Mouse (Mus musculus) testis, adult 2 months (tissue): ENCODE results near the gene Rac3. TPM values are rescaled to one million over a fixed set of nuclear protein-coding genes. Genes with fewer than 3 reads are reported as not detected.

Experiments used
- H3K27ac ChIP-seq: fragments of 200-500 bp; 2 replicates; pipeline ENCODE4 v1.5.1; 2012; ENCODE audit warnings: low read depth, low read length; ENCODE audit not compliant: control insufficient read depth, insufficient read depth
- H3K27me3 ChIP-seq: fragments of 200-500 bp; 2 replicates; pipeline ENCODE4 v1.6.1; 2012; ENCODE audit warnings: mild to moderate bottlenecking, low read length, moderate library complexity; ENCODE audit not compliant: control insufficient read depth, insufficient read depth
- H3K36me3 ChIP-seq: fragments of 200-500 bp; 2 replicates; pipeline ENCODE4 v1.6.1; 2012; ENCODE audit warnings: mild to moderate bottlenecking, low read length; ENCODE audit not compliant: control insufficient read depth, insufficient read depth
- H3K4me1 ChIP-seq: fragments of 200-500 bp; 2 replicates; pipeline ENCODE4 v1.6.1; 2012; ENCODE audit warnings: low read length; ENCODE audit not compliant: control insufficient read depth, insufficient read depth
- H3K4me3 ChIP-seq: fragments of 200-500 bp; 2 replicates; pipeline ENCODE4 v1.5.1; 2012; ENCODE audit warnings: low read depth, mild to moderate bottlenecking, low read length, moderate library complexity, mixed read lengths; ENCODE audit not compliant: control insufficient read depth
- CTCF ChIP-seq: fragments of 200-500 bp; IDR thresholded peaks from 2 replicates; pipeline ENCODE4 v1.5.1; 2012; ENCODE audit warnings: low read depth, mild to moderate bottlenecking, inconsistent platforms, low read length, moderate library complexity; ENCODE audit not compliant: control insufficient read depth, insufficient read depth, insufficient replicate concordance
- POLR2A ChIP-seq: fragments of 200-500 bp; IDR thresholded peaks from 2 replicates; pipeline ENCODE4 v1.6.1; 2012; ENCODE audit warnings: low read depth, mild to moderate bottlenecking, inconsistent platforms, low read length, moderate library complexity; ENCODE audit not compliant: control insufficient read depth
- polyA plus RNA-seq: library from polyadenylated mRNA; depleted of rRNA; stranded (reverse); fragments of >200 nt; gene quantifications from 2 replicates; pipeline ENCODE4 v1.2.3, GENCODE M21; 2012

The Rac3 gene
- polyA plus RNA-seq, 1 experiment: 3.1 TPM

DNA sequence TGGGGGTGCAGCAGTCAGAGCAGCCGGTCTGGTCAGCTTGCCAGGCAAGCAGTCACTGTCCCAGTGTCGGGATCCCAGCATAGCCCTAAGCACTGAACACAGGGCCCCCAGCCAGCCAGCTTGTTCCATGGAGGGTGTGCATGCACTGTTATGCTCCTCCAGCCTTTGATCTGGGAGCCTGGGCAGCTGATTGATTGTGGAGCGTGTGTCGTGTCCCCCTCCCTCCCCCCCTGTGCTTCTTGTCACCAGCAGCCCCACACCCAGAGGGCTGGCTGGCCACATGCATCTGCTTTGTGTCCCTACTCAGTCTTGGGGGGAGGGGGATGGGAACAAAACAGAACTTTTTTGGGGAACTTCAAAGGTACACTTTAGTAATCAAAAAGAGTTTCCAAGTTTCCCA lies 26.1 kb upstream of the Rac3 start:
- H3K27ac ChIP-seq: no peak overlapping the region
- no peak overlapping the region for H3K4me3 ChIP-seq
- no peaks in the 10 kb centered on the region; the same call in none of the 2 replicates for H3K36me3 ChIP-seq
- H3K4me1 ChIP-seq: no peaks in the 10 kb centered on the region
- no peaks in the 10 kb centered on the region for H3K27me3 ChIP-seq
- no peak for TF ChIP-seq CTCF
- TF ChIP-seq POLR2A: no peak

DNA sequence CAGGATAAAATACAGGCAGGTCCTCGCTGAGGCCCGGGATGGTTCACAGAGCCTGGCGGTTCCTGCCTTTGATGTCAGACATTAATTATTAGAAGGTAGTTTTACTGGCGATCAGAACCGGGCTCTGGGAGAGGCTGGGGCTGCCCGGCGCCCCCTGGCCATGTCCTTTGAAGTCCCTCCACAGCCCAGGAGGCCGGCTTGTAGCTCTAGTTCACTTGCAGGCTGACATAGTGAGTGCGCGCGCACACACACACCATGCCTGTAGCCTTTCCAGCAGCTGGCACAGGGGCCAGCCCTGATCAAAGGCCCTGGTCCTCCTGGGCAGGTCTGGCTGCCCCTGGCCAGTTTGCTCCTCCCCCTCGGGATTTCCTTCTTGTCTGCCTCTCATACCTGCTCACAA lies 25.6 kb upstream of the Rac3 start:
- no peak for TF ChIP-seq POLR2A
- no peak for TF ChIP-seq CTCF
- Histone ChIP-seq H3K4me1 (no peaks in the 10 kb centered on the region), H3K27me3 (no peaks in the 10 kb centered on the region), H3K27ac (no peak overlapping the region), H3K4me3 (no peak overlapping the region), H3K36me3 (no peaks in the 10 kb centered on the region; the same call in none of the 2 replicates)

DNA sequence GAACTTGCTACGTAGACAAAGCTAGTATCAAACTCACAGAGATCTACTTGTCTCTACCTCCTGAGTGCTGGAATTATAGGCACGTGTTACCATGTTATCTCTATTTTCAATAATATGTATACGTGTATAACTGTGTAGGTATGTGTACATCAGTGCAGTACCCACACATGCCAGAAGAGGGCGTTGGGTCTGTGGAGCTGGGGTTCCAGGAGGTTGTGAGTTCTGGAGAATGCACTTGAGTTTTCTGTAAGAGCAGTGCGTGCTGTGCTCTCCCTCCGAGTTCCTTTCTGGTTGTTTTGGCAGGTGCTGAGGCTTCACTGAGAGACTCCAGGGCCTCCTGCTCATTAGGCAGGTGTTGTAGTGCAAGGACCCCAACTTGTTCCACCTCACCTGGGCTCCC lies 24.7 kb upstream of the Rac3 start:
- TF ChIP-seq POLR2A (no peak), CTCF (peak; percentile 47; the same call in 1 of the 2 replicates)
- Histone ChIP-seq H3K36me3 (no peaks in the 10 kb centered on the region; the same call in none of the 2 replicates), H3K4me3 (no peak overlapping the region), H3K27me3 (no peaks in the 10 kb centered on the region), H3K4me1 (no peaks in the 10 kb centered on the region), H3K27ac (no peak overlapping the region)

DNA sequence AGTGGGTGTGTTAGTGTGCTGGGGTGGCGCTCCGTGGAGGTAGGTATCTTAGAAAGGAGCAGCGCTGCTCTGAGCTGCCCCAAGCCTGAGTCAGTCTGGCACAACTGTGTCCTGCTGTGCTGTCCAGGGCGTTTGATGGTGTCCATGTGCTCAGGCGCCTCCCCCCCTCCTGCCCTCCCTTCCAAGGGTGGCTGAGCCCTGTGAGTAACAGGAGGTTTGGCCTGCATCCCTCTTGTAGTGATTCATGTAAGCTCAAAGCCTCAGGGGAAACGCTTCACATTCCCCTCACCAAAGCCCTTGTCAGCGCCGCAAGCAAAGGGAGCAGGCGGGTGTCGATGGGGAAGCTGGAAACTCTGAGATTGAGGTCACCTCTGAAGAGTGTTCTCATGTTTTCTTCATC lies 23.5 kb upstream of the Rac3 start:
- no peak overlapping the region for H3K4me3 ChIP-seq
- TF ChIP-seq POLR2A: no peak
- no peak for TF ChIP-seq CTCF
- no peak overlapping the region for H3K27ac ChIP-seq
- no peaks in the 10 kb centered on the region for H3K27me3 ChIP-seq
- no peaks in the 10 kb centered on the region; the same call in none of the 2 replicates for H3K36me3 ChIP-seq
- H3K4me1 ChIP-seq: no peaks in the 10 kb centered on the region

DNA sequence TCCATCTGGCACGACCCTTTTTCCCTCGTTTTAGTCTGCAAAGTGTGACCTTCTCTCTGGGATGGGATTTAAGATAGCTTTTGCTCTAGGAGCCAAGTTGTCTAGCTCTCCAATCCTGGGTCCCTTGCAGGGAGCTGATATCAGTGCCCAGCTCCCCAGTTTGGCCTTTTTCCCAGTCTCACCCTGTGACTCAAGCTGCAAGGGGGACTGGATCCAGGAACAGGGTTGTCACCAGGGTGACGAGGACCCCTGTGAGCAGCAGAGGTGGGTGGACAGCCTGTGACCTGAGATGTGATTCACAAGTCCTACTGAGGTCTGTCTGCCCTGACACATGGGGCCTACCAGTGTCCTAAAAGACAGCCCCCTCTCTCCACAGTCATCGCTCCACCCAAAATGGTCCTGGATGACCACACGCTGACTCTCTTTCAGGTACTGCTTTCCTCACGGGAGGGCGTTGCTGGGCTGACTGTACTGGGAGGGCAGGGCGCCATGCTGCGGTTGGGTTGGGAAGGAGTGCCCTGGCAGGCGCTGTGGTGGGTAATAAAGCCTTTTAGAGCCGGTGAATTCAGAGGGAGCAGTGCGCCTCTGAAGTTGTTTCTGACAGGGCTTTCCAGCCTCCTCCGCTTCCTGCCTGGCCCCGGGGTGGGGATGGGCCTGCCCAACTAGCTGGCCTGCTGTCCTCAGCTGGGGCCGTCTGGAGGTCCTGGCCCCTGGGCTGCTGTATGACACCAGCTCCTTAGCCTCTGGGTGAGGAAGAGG lies 17.4 kb upstream of the Rac3 start:
- H3K27me3 ChIP-seq: no peaks in the 10 kb centered on the region

DNA sequence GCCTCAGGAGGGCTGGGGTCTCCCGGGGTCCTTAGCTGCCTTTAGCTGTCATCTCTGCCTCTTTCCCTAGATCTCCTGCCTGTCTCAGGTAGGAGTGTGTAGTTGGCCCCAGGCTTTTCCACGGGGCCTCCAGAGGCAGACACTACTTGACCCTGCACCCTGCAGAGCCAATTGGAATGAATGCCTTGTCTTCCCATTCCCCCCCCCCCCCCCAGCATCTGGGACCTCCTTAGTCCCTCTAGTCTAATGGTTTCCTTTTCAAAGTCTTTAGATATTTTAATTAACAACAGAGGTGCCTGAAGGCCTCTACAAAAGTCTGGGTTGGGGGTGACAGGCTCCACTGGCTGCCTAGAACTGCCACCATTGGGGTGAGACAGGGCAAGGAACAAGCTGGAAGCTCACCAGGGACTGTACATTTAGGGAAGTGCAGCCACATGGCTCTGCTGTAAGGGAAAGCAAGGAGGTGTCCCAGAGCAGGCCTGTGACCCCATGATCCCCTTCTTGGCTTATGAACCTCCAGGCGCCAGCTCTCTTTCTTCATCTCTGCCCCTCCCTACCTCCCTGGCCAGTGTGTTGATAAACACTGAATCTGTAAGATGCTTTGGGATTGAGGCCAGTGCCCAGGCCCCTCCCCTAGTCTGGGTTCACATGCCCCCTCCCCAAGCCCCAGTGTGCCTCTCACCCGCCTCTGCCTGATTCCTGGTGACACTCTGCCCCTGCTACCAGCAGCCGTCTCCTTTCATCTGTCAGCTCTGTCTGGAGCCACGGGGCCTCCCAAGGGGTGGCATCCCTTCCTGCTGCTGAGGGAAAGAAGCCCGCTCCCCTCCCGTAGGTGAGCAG lies 16.6 kb upstream of the Rac3 start:
- Histone ChIP-seq H3K4me3 (no peak overlapping the region), H3K27ac (no peak overlapping the region), H3K36me3 (no peaks in the 10 kb centered on the region; the same call in 1 of the 2 replicates), H3K4me1 (no peaks in the 10 kb centered on the region), H3K27me3 (no peaks in the 10 kb centered on the region)
- TF ChIP-seq CTCF: no peak
- no peak for TF ChIP-seq POLR2A

More for the DNA sequence above, 17.4 kb upstream of the Rac3 start:
- no peaks in the 10 kb centered on the region; the same call in 1 of the 2 replicates for H3K36me3 ChIP-seq
- no peak overlapping the region for H3K27ac ChIP-seq
- H3K4me3 ChIP-seq: no peak overlapping the region
- TF ChIP-seq POLR2A: no peak
- no peak for TF ChIP-seq CTCF
- no peaks in the 10 kb centered on the region for H3K4me1 ChIP-seq

DNA sequence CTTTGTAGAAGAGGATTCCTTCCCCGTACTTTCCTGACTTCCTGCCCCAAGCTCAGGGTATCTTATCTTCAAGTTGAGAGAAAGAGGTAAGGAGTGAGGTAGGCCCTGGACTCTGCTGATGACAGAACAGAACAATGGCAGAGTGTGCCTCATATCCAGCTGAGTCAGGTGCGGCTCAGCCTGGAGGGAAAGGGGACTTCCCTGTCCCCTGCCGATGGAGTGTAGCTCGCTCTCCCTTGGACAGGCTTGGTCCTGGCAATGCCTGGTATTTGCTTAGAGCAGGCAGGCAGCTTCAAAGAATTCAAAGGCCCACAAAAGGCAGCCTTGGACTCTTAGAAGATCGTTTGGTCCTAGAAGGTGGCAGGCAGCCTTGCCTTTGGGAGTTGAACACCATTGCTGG lies 15.2 kb upstream of the Rac3 start:
- Histone ChIP-seq H3K27ac (no peak overlapping the region), H3K27me3 (no peaks in the 10 kb centered on the region), H3K36me3 (no peaks in the 10 kb centered on the region), H3K4me3 (no peak overlapping the region), H3K4me1 (no peaks in the 10 kb centered on the region)
- TF ChIP-seq CTCF (no peak), POLR2A (no peak)
